Comparison of ENCODE assay signal across 7 mouse cellular contexts in genomic region chr13:58402744-58403110, GRCm38 (mm10). TPM values are rescaled to one million over a fixed set of nuclear protein-coding genes. Genes with fewer than 3 reads are reported as not detected.
DNase-seq lines count a peak whose midpoint lies in the region; ATAC-seq lines count a peak whose summit lies in the region.

No protein-coding gene starts in this region.

- H3K4me3 ChIP-seq in forebrain, embryonic 12.5 days (replicated peaks) = peak overlapping the region; percentile 99
- H3K4me3 ChIP-seq in liver, embryonic 11.5 days (ENCODE audit: low read depth, low read length) = peak overlapping the region; percentile 100
- peak overlapping the region; percentile 98 for H3K4me3 ChIP-seq in stomach, embryonic 14.5 days (ENCODE audit: low read depth, low read length)

- WGBS in forebrain, embryonic 12.5 days = under 1% methylated on average over 16 of the region's 48 CpGs
- under 1% methylated on average over 47 of the region's 48 CpGs for WGBS in liver, embryonic 11.5 days
- WGBS in stomach, embryonic 14.5 days = 0% methylated on average over 25 of the region's 48 CpGs

- peak overlapping the region; percentile 98 for H3K27ac ChIP-seq in forebrain, embryonic 12.5 days
- H3K27ac ChIP-seq in liver, embryonic 11.5 days (ENCODE audit: low read depth, low read length) = peak overlapping the region; percentile 97
- H3K27ac ChIP-seq in stomach, embryonic 14.5 days (ENCODE audit: low read length) = peak overlapping the region; percentile 99

- H3K9me3 ChIP-seq in forebrain, embryonic 12.5 days = no peaks in the 10 kb centered on the region
- H3K9me3 ChIP-seq in liver, embryonic 11.5 days (ENCODE audit: control insufficient read depth, low read length) = no peaks in the 10 kb centered on the region
- H3K9me3 ChIP-seq in stomach, embryonic 14.5 days (ENCODE audit: control insufficient read depth, low read depth, low read length) = no peaks in the 10 kb centered on the region

- ATAC-seq in forebrain, embryonic 12.5 days (ENCODE audit: low FRiP score) = no peak; the same call in 1 of the 2 replicates
- peak; percentile 66 for ATAC-seq in liver, embryonic 11.5 days (replicated peaks; ENCODE audit: low FRiP score)
- ATAC-seq in stomach, embryonic 14.5 days (ENCODE audit: insufficient number of reproducible peaks, insufficient read depth, low FRiP score, low read depth) = peak; percentile 73

- peak overlapping the region; percentile 57 for H3K4me2 ChIP-seq in forebrain, embryonic 12.5 days
- peak overlapping the region; percentile 63 for H3K4me2 ChIP-seq in liver, embryonic 11.5 days
- peak overlapping the region; percentile 44 for H3K4me2 ChIP-seq in stomach, embryonic 14.5 days (replicated peaks; ENCODE audit: low read depth, low read length)

- H3K36me3 ChIP-seq in forebrain, embryonic 12.5 days (replicated peaks) = peaks cover 4% of the 10 kb centered on the region
- peaks cover 9% of the 10 kb centered on the region for H3K36me3 ChIP-seq in liver, embryonic 11.5 days (ENCODE audit: control insufficient read depth, insufficient read depth, low read length)
- peaks cover 20% of the 10 kb centered on the region for H3K36me3 ChIP-seq in stomach, embryonic 14.5 days (ENCODE audit: control insufficient read depth, insufficient read depth, low read length)

- peak; percentile 88 for DNase-seq in ovary, postnatal 36 days (ENCODE audit: low spot score)
- no peak for DNase-seq in ovary, adult 18-20 months (ENCODE audit: low spot score)
- no peak for DNase-seq in liver, embryonic 11.5 days (ENCODE audit: low spot score)
- DNase-seq in gastrocnemius, adult 18-20 months (ENCODE audit: low spot score) = no peak
- DNase-seq in B cell, adult 2 months = no peak

- no peaks in the 10 kb centered on the region for H3K27me3 ChIP-seq in forebrain, embryonic 12.5 days
- H3K27me3 ChIP-seq in liver, embryonic 11.5 days (replicated peaks; ENCODE audit: control insufficient read depth, insufficient read depth, low read length) = no peaks in the 10 kb centered on the region
- no peaks in the 10 kb centered on the region for H3K27me3 ChIP-seq in stomach, embryonic 14.5 days (ENCODE audit: control insufficient read depth, insufficient read depth, low read length)

- H3K9ac ChIP-seq in forebrain, embryonic 12.5 days = peak overlapping the region; percentile 99
- peak overlapping the region; percentile 100 for H3K9ac ChIP-seq in liver, embryonic 11.5 days (ENCODE audit: low read depth, low read length)
- H3K9ac ChIP-seq in stomach, embryonic 14.5 days (replicated peaks; ENCODE audit: low read depth, low read length) = peak overlapping the region; percentile 100

- peaks cover 6% of the 10 kb centered on the region for H3K4me1 ChIP-seq in forebrain, embryonic 12.5 days
- peaks cover 10% of the 10 kb centered on the region for H3K4me1 ChIP-seq in liver, embryonic 11.5 days (replicated peaks; ENCODE audit: control insufficient read depth, insufficient read depth, low read length)
- peaks cover 11% of the 10 kb centered on the region; the same call in 1 of the 2 replicates for H3K4me1 ChIP-seq in stomach, embryonic 14.5 days (ENCODE audit: control insufficient read depth, insufficient read depth, low read length)

RNA-seq across cellular contexts. Expression of gene Hnrnpk, which starts 0.4 kb away (rescaled TPM):
- 2,341 and 2,520 TPM in 2 replicates for polyA plus RNA-seq in forebrain, embryonic 12.5 days (2016; fragmentation: Nextera tagmentation; extraction: Ambion mirVana)
- 1,515 and 1,628 TPM in 2 replicates for polyA plus RNA-seq in liver, embryonic 11.5 days (2014; fragmentation: Nextera tagmentation; extraction: Ambion mirVana)
- polyA plus RNA-seq in stomach, embryonic 14.5 days (2014; fragmentation: Nextera tagmentation; extraction: Ambion mirVana) = 1,425 and 1,587 TPM in 2 replicates
- total RNA-seq in gastrocnemius, adult 18-20 months (2021) = 100 to 1,000 TPM; 255 to 260 TPM

RNA-seq across cellular contexts. Expression of gene Rmi1, which starts 0.7 kb away (rescaled TPM):
- 32.3 and 36.1 TPM in 2 replicates for polyA plus RNA-seq in forebrain, embryonic 12.5 days (2016; fragmentation: Nextera tagmentation; extraction: Ambion mirVana)
- 32.6 and 32.9 TPM in 2 replicates for polyA plus RNA-seq in liver, embryonic 11.5 days (2014; fragmentation: Nextera tagmentation; extraction: Ambion mirVana)
- polyA plus RNA-seq in stomach, embryonic 14.5 days (2014; fragmentation: Nextera tagmentation; extraction: Ambion mirVana) = 24.8 and 27.6 TPM in 2 replicates
- 1 to 10 TPM; 5.3 to 6.7 TPM for total RNA-seq in gastrocnemius, adult 18-20 months (2021)

RNA-seq across cellular contexts. Expression of gene 2210016F16Rik, which starts 17.7 kb away (rescaled TPM):
- 25.3 and 28.4 TPM in 2 replicates for polyA plus RNA-seq in forebrain, embryonic 12.5 days (2016; fragmentation: Nextera tagmentation; extraction: Ambion mirVana)
- 39.3 and 39.6 TPM in 2 replicates for polyA plus RNA-seq in liver, embryonic 11.5 days (2014; fragmentation: Nextera tagmentation; extraction: Ambion mirVana)
- 30.6 and 33.0 TPM in 2 replicates for polyA plus RNA-seq in stomach, embryonic 14.5 days (2014; fragmentation: Nextera tagmentation; extraction: Ambion mirVana)
- 1 to 10 TPM; 6.2 to 6.7 TPM for total RNA-seq in gastrocnemius, adult 18-20 months (2021)

RNA-seq across cellular contexts. Expression of gene Kif27, which starts 43.8 kb away (rescaled TPM):
- 1.7 TPM in 2 replicates for polyA plus RNA-seq in forebrain, embryonic 12.5 days (2016; fragmentation: Nextera tagmentation; extraction: Ambion mirVana)
- 0.11 and 0.40 TPM in 2 replicates for polyA plus RNA-seq in liver, embryonic 11.5 days (2014; fragmentation: Nextera tagmentation; extraction: Ambion mirVana)
- polyA plus RNA-seq in stomach, embryonic 14.5 days (2014; fragmentation: Nextera tagmentation; extraction: Ambion mirVana) = 0.59 and 1.1 TPM in 2 replicates
- not detected for total RNA-seq in gastrocnemius, adult 18-20 months (2021)
